Mouse (Mus musculus) G1E (cell line): ENCODE measurements around the gene Hoxa9.

Experiments used
- CTCF ChIP-seq: IDR thresholded peaks from 2 replicates; pipeline ENCODE4 v1.5.1; 2012; ENCODE audit warnings: low read depth, low read length, inconsistent platforms, mixed read lengths
- GATA1 ChIP-seq: IDR thresholded peaks from 2 replicates; pipeline ENCODE4 v1.6.1; 2012; ENCODE audit warnings: borderline replicate concordance, low read length, inconsistent platforms, mixed read lengths

DNA sequence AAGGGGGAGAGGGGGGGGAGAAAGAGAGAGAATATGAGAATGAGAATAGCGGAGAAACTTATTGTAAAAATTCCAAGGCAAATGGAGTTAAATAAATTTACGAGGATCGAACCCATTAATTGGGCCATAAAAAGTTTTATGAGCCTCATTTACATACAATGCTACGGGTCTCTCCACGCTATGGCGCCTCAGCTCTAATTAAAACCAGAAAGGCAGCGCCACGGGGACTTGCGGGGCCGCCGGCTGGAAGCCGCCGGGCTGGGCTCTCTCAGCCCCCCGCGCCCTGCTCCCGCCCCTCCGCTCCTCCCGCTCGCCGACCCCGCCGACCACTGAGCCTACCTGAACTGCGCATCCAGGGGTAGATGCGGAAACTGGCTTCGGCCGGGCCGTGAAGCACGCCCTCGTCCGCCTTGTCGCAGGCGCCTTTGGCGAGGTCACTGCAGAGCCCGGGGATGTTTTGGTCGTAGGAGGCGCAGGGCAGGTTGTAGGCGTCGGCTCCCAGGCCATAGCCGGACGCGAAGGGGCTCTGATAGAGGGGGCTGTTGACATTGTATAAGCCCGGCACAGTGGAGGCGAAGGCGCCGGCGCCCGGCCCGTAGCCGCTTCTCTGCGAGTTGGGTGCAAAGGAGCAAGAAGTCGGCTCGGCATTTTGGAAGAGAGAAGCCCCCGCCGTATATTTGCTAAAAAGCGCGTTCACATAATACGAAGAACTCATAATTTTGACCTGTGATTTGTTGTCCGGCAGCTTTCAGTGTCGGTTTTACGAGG is 14.0 kb downstream of the Hoxa9 start:
- TF ChIP-seq GATA1 (no peak), CTCF (no peak)
